Mouse (Mus musculus): Measurements from ENCODE around the gene Alkbh3.

Alkbh3 gene

GRCm38 (mm10) chr2:93955886-93956285 lies 54.7 kb downstream of the Alkbh3 start:
- no peak for DNase-seq (ENCODE audit: extremely low read depth, low read depth, low spot score)

GRCm38 (mm10) chr2:93954781-93955578 lies 55.6 kb downstream of the Alkbh3 start:
- DNase-seq (ENCODE audit: extremely low read depth, low read depth, low spot score) = no peak

- DNase-seq (ENCODE audit: extremely low read depth, low read depth, low spot score) = no peak
Measured at GRCm38 (mm10) chr2:93953726-93954125, 56.9 kb downstream of the Alkbh3 start.

GRCm38 (mm10) chr2:93946976-93947375 lies 63.6 kb downstream of the Alkbh3 start:
- DNase-seq (ENCODE audit: extremely low read depth, low read depth, low spot score) = no peak

GRCm38 (mm10) chr2:93944855-93945254 lies 65.8 kb downstream of the Alkbh3 start:
- DNase-seq (ENCODE audit: extremely low read depth, low read depth, low spot score) = no peak

GRCm38 (mm10) chr2:93944099-93944498 lies 66.5 kb downstream of the Alkbh3 start:
- no peak for DNase-seq (ENCODE audit: extremely low read depth, low read depth, low spot score)

- DNase-seq (ENCODE audit: extremely low read depth, low read depth, low spot score) = no peak
Measured at GRCm38 (mm10) chr2:93941670-93942069, 68.9 kb downstream of the Alkbh3 start.

- DNase-seq (ENCODE audit: extremely low read depth, low read depth, low spot score) = no peak
Measured at GRCm38 (mm10) chr2:93938534-93938933, 72.1 kb downstream of the Alkbh3 start.

Data from fat pad, adult 2 months (tissue).